Mouse (Mus musculus): ENCODE measurements at regions not wholly inside any gene's neighbourhood (a gene's known extent, or its start where the extent isn't known, plus 50 kb on each side); places are given as distances from the start of the nearest gene placed in this dataset.
A peak's percentile ranks its signal among the peaks of the same experiment; 100 is the strongest.

DNA sequence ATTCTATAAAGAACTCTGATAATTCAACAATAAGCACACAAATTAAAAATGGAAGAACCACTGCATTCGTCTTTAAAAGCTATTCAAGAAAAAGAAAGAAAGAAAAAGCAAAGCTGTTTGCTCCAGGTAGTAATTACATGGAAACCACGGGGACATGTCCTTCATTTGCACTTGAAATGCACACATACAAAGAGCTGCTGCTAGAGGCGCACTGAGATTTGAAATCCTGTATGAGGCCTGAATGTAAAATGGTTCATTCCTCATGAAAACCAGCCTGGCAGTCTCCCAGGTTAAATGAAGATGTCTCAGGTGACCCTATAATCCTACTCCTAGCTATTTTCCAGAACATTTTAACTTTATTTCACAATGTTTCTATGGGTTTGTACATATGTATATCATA is 123.7 kb upstream of the Vmn2r7 start:
- Histone ChIP-seq H3K27ac (replicated peaks; ENCODE audit: low read depth, low read length) (no peak overlapping the region), H3K9me3 (ENCODE audit: control insufficient read depth, low read length) (no peaks in the 10 kb centered on the region), H3K9ac (ENCODE audit: low read depth, low read length, severe bottlenecking) (no peak overlapping the region), H3K27me3 (ENCODE audit: control insufficient read depth, insufficient read depth, low read length) (no peaks in the 10 kb centered on the region), H3K4me2 (replicated peaks; ENCODE audit: low read depth, low read length, severe bottlenecking) (no peak overlapping the region), H3K4me1 (ENCODE audit: control insufficient read depth, insufficient read depth, low read length) (peaks cover 11% of the 10 kb centered on the region; the same call in 1 of the 2 replicates), H3K4me3 (replicated peaks; ENCODE audit: low read length) (no peak overlapping the region), H3K36me3 (ENCODE audit: control insufficient read depth, insufficient read depth, low read length) (no peaks in the 10 kb centered on the region)
- DNase-seq (ENCODE audit: low spot score) (no peak), ATAC-seq (ENCODE audit: low FRiP score, low read depth) (no peak)
- 73% methylated on average over 3 of the region's 3 CpGs for WGBS
- TF ChIP-seq POLR2A (IDR thresholded peaks at IDR 0.05; ENCODE audit: borderline replicate concordance, extremely low read depth, insufficient read depth, insufficient read length): no peak

- H3K27ac ChIP-seq (replicated peaks; ENCODE audit: low read depth, low read length): no peak overlapping the region
- no peak overlapping the region for H3K9ac ChIP-seq (ENCODE audit: low read depth, low read length, severe bottlenecking)
- H3K4me2 ChIP-seq (replicated peaks; ENCODE audit: low read depth, low read length, severe bottlenecking): no peak overlapping the region
- no peaks in the 10 kb centered on the region for H3K27me3 ChIP-seq (ENCODE audit: control insufficient read depth, insufficient read depth, low read length)
- no peaks in the 10 kb centered on the region for H3K36me3 ChIP-seq (ENCODE audit: control insufficient read depth, insufficient read depth, low read length)
- no peak for TF ChIP-seq POLR2A (IDR thresholded peaks at IDR 0.05; ENCODE audit: borderline replicate concordance, extremely low read depth, insufficient read depth, insufficient read length)
- H3K4me3 ChIP-seq (replicated peaks; ENCODE audit: low read length): no peak overlapping the region
- ATAC-seq (ENCODE audit: low FRiP score, low read depth): no peak
- no peak for DNase-seq (ENCODE audit: low spot score)
- WGBS: 43% methylated on average over 2 of the region's 2 CpGs
- H3K4me1 ChIP-seq (ENCODE audit: control insufficient read depth, insufficient read depth, low read length): no peaks in the 10 kb centered on the region
- no peaks in the 10 kb centered on the region for H3K9me3 ChIP-seq (ENCODE audit: control insufficient read depth, low read length)
Measured at GRCm38 (mm10) chr3:64984369-64984768, 124.8 kb upstream of the Kcnab1 start.

DNA sequence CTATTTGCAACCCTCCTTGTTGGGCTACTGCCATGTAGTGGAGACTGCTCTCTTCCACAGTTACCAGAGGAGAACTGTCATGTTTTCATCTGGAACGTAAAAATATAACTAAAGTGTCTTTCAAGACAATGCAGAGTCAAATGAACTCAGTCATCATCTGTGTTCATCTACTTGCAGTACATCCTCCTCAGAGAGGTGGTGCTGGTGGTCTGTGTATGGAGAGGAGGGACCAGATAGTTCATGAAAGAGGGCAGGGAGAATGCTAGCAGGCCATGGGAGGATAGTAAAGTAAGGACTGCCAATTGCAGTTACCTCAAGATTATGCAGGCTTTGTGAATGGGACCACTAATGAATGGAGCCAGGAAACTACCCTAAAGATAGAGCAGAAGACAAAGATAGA is 121.5 kb upstream of the Kcnab1 start:
- Histone ChIP-seq H3K36me3 (ENCODE audit: control insufficient read depth, insufficient read depth, low read length) (no peaks in the 10 kb centered on the region), H3K4me1 (ENCODE audit: control insufficient read depth, insufficient read depth, low read length) (no peaks in the 10 kb centered on the region), H3K4me3 (replicated peaks; ENCODE audit: low read length) (no peak overlapping the region), H3K9ac (ENCODE audit: low read depth, low read length, severe bottlenecking) (no peak overlapping the region), H3K4me2 (replicated peaks; ENCODE audit: low read depth, low read length, severe bottlenecking) (no peak overlapping the region), H3K27ac (replicated peaks; ENCODE audit: low read depth, low read length) (no peak overlapping the region), H3K9me3 (ENCODE audit: control insufficient read depth, low read length) (no peaks in the 10 kb centered on the region), H3K27me3 (ENCODE audit: control insufficient read depth, insufficient read depth, low read length) (no peaks in the 10 kb centered on the region)
- no peak for TF ChIP-seq POLR2A (IDR thresholded peaks at IDR 0.05; ENCODE audit: borderline replicate concordance, extremely low read depth, insufficient read depth, insufficient read length)
- DNase-seq (ENCODE audit: low spot score) (no peak), ATAC-seq (ENCODE audit: low FRiP score, low read depth) (no peak)
- 84% methylated on average over 1 of the region's 1 CpGs for WGBS

DNA sequence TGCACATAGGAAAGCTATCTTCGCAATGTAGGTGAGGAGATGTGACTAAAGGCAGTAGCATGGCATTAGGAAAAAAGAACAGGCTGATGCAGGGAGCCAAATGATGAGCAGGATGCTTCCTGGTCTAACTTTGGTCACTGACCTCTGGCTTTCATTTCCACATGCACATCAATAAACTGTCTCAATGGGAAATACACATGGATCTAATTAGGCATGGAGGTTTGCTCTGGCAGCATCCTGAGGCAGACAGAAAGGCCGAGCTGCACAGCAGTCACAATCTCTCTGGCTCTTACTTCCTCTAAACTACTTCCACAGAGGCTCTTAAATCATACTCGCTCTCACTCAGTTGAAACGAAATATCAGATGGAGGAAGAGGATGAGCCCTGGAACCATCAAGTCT is 112.7 kb upstream of the Kcnab1 start:
- Histone ChIP-seq H3K9me3 (ENCODE audit: control insufficient read depth, low read length) (no peaks in the 10 kb centered on the region), H3K4me3 (replicated peaks; ENCODE audit: low read length) (no peak overlapping the region), H3K4me2 (replicated peaks; ENCODE audit: low read depth, low read length, severe bottlenecking) (no peak overlapping the region), H3K9ac (ENCODE audit: low read depth, low read length, severe bottlenecking) (no peak overlapping the region), H3K27me3 (ENCODE audit: control insufficient read depth, insufficient read depth, low read length) (no peaks in the 10 kb centered on the region), H3K4me1 (ENCODE audit: control insufficient read depth, insufficient read depth, low read length) (peaks cover 11% of the 10 kb centered on the region), H3K27ac (replicated peaks; ENCODE audit: low read depth, low read length) (no peak overlapping the region), H3K36me3 (ENCODE audit: control insufficient read depth, insufficient read depth, low read length) (no peaks in the 10 kb centered on the region)
- TF ChIP-seq POLR2A (IDR thresholded peaks at IDR 0.05; ENCODE audit: borderline replicate concordance, extremely low read depth, insufficient read depth, insufficient read length): no peak
- ATAC-seq (ENCODE audit: low FRiP score, low read depth) (no peak), DNase-seq (ENCODE audit: low spot score) (no peak)
- 29% methylated on average over 4 of the region's 4 CpGs for WGBS

DNA sequence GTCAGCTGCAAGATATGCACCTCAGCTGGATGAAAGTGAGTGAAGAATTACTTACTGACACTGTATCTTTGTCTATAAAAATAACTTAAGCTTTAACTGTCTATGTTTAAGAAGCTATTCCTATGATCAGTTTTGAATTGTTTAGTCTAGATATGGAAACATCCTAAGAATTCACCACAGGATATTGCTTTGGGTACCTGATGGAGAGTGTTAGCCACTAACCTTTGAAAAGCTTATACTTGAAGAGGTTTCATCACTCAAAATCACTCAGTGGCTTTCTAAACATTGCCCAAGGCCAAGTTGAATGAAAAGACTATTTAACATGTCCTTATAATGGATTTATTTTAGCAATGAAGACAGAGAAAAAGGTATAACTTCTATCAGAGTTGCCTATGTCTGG is 111.6 kb upstream of the Kcnab1 start:
- H3K4me3 ChIP-seq (replicated peaks; ENCODE audit: low read length): no peak overlapping the region
- DNase-seq (ENCODE audit: low spot score) (no peak), ATAC-seq (ENCODE audit: low FRiP score, low read depth) (no peak)
- H3K36me3 ChIP-seq (ENCODE audit: control insufficient read depth, insufficient read depth, low read length): no peaks in the 10 kb centered on the region
- TF ChIP-seq POLR2A (IDR thresholded peaks at IDR 0.05; ENCODE audit: borderline replicate concordance, extremely low read depth, insufficient read depth, insufficient read length): no peak
- no peak overlapping the region for H3K9ac ChIP-seq (ENCODE audit: low read depth, low read length, severe bottlenecking)
- H3K27ac ChIP-seq (replicated peaks; ENCODE audit: low read depth, low read length): no peak overlapping the region
- H3K27me3 ChIP-seq (ENCODE audit: control insufficient read depth, insufficient read depth, low read length): no peaks in the 10 kb centered on the region
- peaks cover 11% of the 10 kb centered on the region for H3K4me1 ChIP-seq (ENCODE audit: control insufficient read depth, insufficient read depth, low read length)
- no peak overlapping the region for H3K4me2 ChIP-seq (replicated peaks; ENCODE audit: low read depth, low read length, severe bottlenecking)
- H3K9me3 ChIP-seq (ENCODE audit: control insufficient read depth, low read length): no peaks in the 10 kb centered on the region

GRCm38 (mm10) chr3:65001131-65001530 is 108.1 kb upstream of the Kcnab1 start:
- no peak overlapping the region for H3K27ac ChIP-seq (replicated peaks; ENCODE audit: low read depth, low read length)
- DNase-seq (ENCODE audit: low spot score) (peak; percentile 41), ATAC-seq (ENCODE audit: low FRiP score, low read depth) (no peak)
- peaks cover 6% of the 10 kb centered on the region for H3K4me1 ChIP-seq (ENCODE audit: control insufficient read depth, insufficient read depth, low read length)
- no peaks in the 10 kb centered on the region for H3K36me3 ChIP-seq (ENCODE audit: control insufficient read depth, insufficient read depth, low read length)
- no peaks in the 10 kb centered on the region for H3K27me3 ChIP-seq (ENCODE audit: control insufficient read depth, insufficient read depth, low read length)
- H3K9me3 ChIP-seq (ENCODE audit: control insufficient read depth, low read length): no peaks in the 10 kb centered on the region
- H3K9ac ChIP-seq (ENCODE audit: low read depth, low read length, severe bottlenecking): no peak overlapping the region
- 69% methylated on average over 4 of the region's 4 CpGs for WGBS
- no peak for TF ChIP-seq POLR2A (IDR thresholded peaks at IDR 0.05; ENCODE audit: borderline replicate concordance, extremely low read depth, insufficient read depth, insufficient read length)
- H3K4me3 ChIP-seq (replicated peaks; ENCODE audit: low read length): no peak overlapping the region
- H3K4me2 ChIP-seq (replicated peaks; ENCODE audit: low read depth, low read length, severe bottlenecking): no peak overlapping the region

Data from limb, embryonic 14.5 days (tissue).